Mouse (Mus musculus) forebrain, embryonic 10.5 days (tissue): ENCODE results near the gene Gpn3. TPM values are rescaled to one million over a fixed set of nuclear protein-coding genes. Genes with fewer than 3 reads are reported as not detected.

ENCODE experiments used
- polyA plus RNA-seq: library from polyadenylated mRNA; unstranded; fragments of >200 nt; fragmentation: Nextera tagmentation; extraction: Ambion mirVana; gene quantifications from 2 replicates; pipeline ENCODE4 v1.2.1, GENCODE M21; 2016

The Gpn3 gene
- polyA plus RNA-seq, 1 experiment from 2014 or later: 84.6 TPM

Other genes starting within 250 kb of the Gpn3 start
- gene Ccdc63, start 231.1 kb upstream of the Gpn3 start, polyA plus RNA-seq: not detected in 2 replicates
- 337 and 341 TPM in 2 replicates for gene Ppp1cc, start 213.6 kb upstream of the Gpn3 start, polyA plus RNA-seq
- 13.7 and 14.7 TPM in 2 replicates for gene Hvcn1, start 165.1 kb upstream of the Gpn3 start, polyA plus RNA-seq
- gene Tctn1, start 107.4 kb upstream of the Gpn3 start, polyA plus RNA-seq: 5.8 and 6.2 TPM in 2 replicates
- gene Pptc7, start 87.5 kb upstream of the Gpn3 start, polyA plus RNA-seq: 8.3 and 9.0 TPM in 2 replicates
- gene Rad9b, start 17.6 kb upstream of the Gpn3 start, polyA plus RNA-seq: 10.7 and 11.0 TPM in 2 replicates
- 187 and 195 TPM in 2 replicates for gene Vps29, start 17.5 kb upstream of the Gpn3 start, polyA plus RNA-seq
- gene Fam216a, start 488 bp downstream of the Gpn3 start, polyA plus RNA-seq: 86.1 and 90.1 TPM in 2 replicates
- 91.9 and 98.7 TPM in 2 replicates for gene Arpc3, start 20.0 kb downstream of the Gpn3 start, polyA plus RNA-seq
- 54.3 and 59.2 TPM in 2 replicates for gene Anapc7, start 49.8 kb downstream of the Gpn3 start, polyA plus RNA-seq
- gene Atp2a2, start 130.3 kb downstream of the Gpn3 start, polyA plus RNA-seq: 34.8 and 37.6 TPM in 2 replicates
- 45.8 and 51.8 TPM in 2 replicates for gene Ift81, start 242.6 kb downstream of the Gpn3 start, polyA plus RNA-seq